Mouse (Mus musculus): Measurements from ENCODE around the gene Clec2e.

Clec2e gene

GRCm38 (mm10) chr6:129058013-129058412 is 42.7 kb downstream of the Clec2e start:
- DNase-seq (ENCODE audit: low spot score) = no peak

- no peak for DNase-seq (ENCODE audit: low spot score)
Measured at GRCm38 (mm10) chr6:129056237-129056636, 44.5 kb downstream of the Clec2e start.

GRCm38 (mm10) chr6:129051731-129052130 is 49.0 kb downstream of the Clec2e start:
- no peak for DNase-seq (ENCODE audit: low spot score)

- no peak for DNase-seq (ENCODE audit: low spot score)
Measured at GRCm38 (mm10) chr6:129051086-129051485, 49.6 kb downstream of the Clec2e start.

- peak; percentile 6 for DNase-seq (ENCODE audit: low spot score)
Measured at GRCm38 (mm10) chr6:129049596-129050251, 51.0 kb downstream of the Clec2e start.

GRCm38 (mm10) chr6:129048857-129049473 is 51.7 kb downstream of the Clec2e start:
- peak; percentile 20 for DNase-seq (ENCODE audit: low spot score)

GRCm38 (mm10) chr6:129048381-129048780 is 52.3 kb downstream of the Clec2e start:
- DNase-seq (ENCODE audit: low spot score) = no peak

GRCm38 (mm10) chr6:129045601-129046000 is 55.1 kb downstream of the Clec2e start, which contains the start of gene Klrb1f:
Klrb1f (plus strand) TSS chr6:129045901.
- no peak for DNase-seq (ENCODE audit: low spot score)

GRCm38 (mm10) chr6:129042470-129042869 is 58.2 kb downstream of the Clec2e start:
- no peak for DNase-seq (ENCODE audit: low spot score)
